Mouse (Mus musculus): Measurements from ENCODE around the gene Zfp938.

Gene Zfp938

GRCm38 (mm10) chr10:82240742-82241400 is at the start of gene Zfp938:
Gene Zfp938 (minus strand): TSS chr10:82241280.
- peak; percentile 88 for DNase-seq

GRCm38 (mm10) chr10:82257331-82257730 is 16.3 kb upstream of the Zfp938 start:
- DNase-seq, result no peak

- DNase-seq, result no peak
These were observed 3.9 kb upstream of the Zfp938 start for GRCm38 (mm10) chr10:82245021-82245420.

- no peak for DNase-seq
These were observed 315 bp upstream of the Zfp938 start for GRCm38 (mm10) chr10:82241401-82241788.

GRCm38 (mm10) chr10:82178257-82179064 is 62.6 kb downstream of the Zfp938 start:
- peak; percentile 88 for DNase-seq

Data from kidney, postnatal 14 days (tissue).